Mouse (Mus musculus): ENCODE measurements around the gene Trp53i13.

DNA sequence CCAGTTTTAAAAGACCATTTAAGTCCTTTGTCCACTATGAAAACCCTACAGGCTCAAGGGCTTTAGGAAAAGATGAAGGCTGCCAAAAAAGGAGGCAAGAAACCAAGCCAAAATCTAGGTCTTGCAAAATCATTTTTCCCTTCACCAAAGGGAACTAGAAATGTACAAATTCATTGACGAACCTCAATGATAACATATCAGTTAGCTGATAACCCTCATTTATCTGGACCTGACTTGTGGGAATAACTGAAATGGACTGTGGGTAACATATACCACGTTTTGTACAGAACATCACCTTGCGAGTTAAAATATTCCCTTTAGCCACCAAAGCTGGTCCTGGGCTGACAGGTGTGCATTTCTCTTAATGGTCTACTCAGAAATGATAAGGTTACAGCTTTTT lies 13.9 kb upstream of the Trp53i13 start:
- TF ChIP-seq POLR2A (IDR thresholded peaks at IDR 0.05; ENCODE audit: low read depth, low read length), result no peak
- TF ChIP-seq CTCF (conservative IDR thresholded peaks at IDR 0.05; ENCODE audit: insufficient read depth, insufficient read length, low read depth, low read length), result no peak
